Mouse (Mus musculus): ENCODE data around the gene Ntrk2. TPM values are rescaled to one million over a fixed set of nuclear protein-coding genes. Genes with fewer than 3 reads are reported as not detected.
"Not testable (repeated sequence)": the region's sequence is repeated elsewhere in the genome, so short reads cannot be mapped to it uniquely, and the experiment has no call there.

The Ntrk2 gene
- total and polyA plus RNA-seq, 3 experiments, result 0.11 TPM; not detected in 2

- no peaks in the 10 kb centered on the region for H3K36me3 ChIP-seq (replicated peaks)
- no peaks in the 10 kb centered on the region for H3K4me1 ChIP-seq (ENCODE audit: insufficient read depth, low read depth, low read length)
- peaks cover 87% of the 10 kb centered on the region for H3K9me3 ChIP-seq (replicated peaks)
- TF ChIP-seq TAL1 (conservative IDR thresholded peaks at IDR 0.05; ENCODE audit: low read depth, low read length), result no peak
- no peak overlapping the region for H3K4me3 ChIP-seq (ENCODE audit: low read depth, low read length)
- ATAC-seq (ENCODE audit: extremely low read depth, insufficient number of reproducible peaks, low FRiP score, poor library complexity, severe bottlenecking), result no peak
- no peak for DNase-seq (ENCODE audit: low spot score)
- no peaks in the 10 kb centered on the region for H3K27me3 ChIP-seq (ENCODE audit: insufficient read depth, low read length)
These were observed 289.5 kb downstream of the Ntrk2 start for GRCm38 (mm10) chr13:59095811-59096391.

GRCm38 (mm10) chr13:59100086-59100485, 293.7 kb downstream of the Ntrk2 start:
- no peak for TF ChIP-seq GATA1 (IDR thresholded peaks at IDR 0.05; ENCODE audit: borderline replicate concordance, low read length)
- no peak for TF ChIP-seq GATA2 (IDR thresholded peaks at IDR 0.05; ENCODE audit: borderline replicate concordance, low read depth, low read length)
- no peak for TF ChIP-seq CTCF (IDR thresholded peaks at IDR 0.05; ENCODE audit: low read depth, low read length)
- TF ChIP-seq POLR2AphosphoS5 (IDR thresholded peaks at IDR 0.05; ENCODE audit: insufficient replicate concordance, low read depth, low read length), result no peak
- TF ChIP-seq TAL1 (conservative IDR thresholded peaks at IDR 0.05; ENCODE audit: low read depth, low read length), result no peak
- DNase-seq (ENCODE audit: low spot score) (no peak), ATAC-seq (ENCODE audit: extremely low read depth, insufficient number of reproducible peaks, low FRiP score, poor library complexity, severe bottlenecking) (no peak)
- Histone ChIP-seq H3K9me3 (replicated peaks) (peaks cover 50% of the 10 kb centered on the region), H3K36me3 (replicated peaks) (no peaks in the 10 kb centered on the region), H3K27me3 (ENCODE audit: insufficient read depth, low read length) (no peaks in the 10 kb centered on the region), H3K4me3 (ENCODE audit: low read depth, low read length) (no peak overlapping the region; the same call in 1 of the 2 replicates), H3K4me1 (ENCODE audit: insufficient read depth, low read depth, low read length) (no peaks in the 10 kb centered on the region)

GRCm38 (mm10) chr13:59107791-59108190, 301.4 kb downstream of the Ntrk2 start:
- H3K4me1 ChIP-seq (ENCODE audit: insufficient read depth, low read depth, low read length); H3K27me3 ChIP-seq (ENCODE audit: insufficient read depth, low read length); DNase-seq (ENCODE audit: low spot score); H3K36me3 ChIP-seq (replicated peaks); H3K4me3 ChIP-seq (ENCODE audit: low read depth, low read length); ATAC-seq (ENCODE audit: extremely low read depth, insufficient number of reproducible peaks, low FRiP score, poor library complexity, severe bottlenecking): not testable (repeated sequence)
- peaks cover 44% of the 10 kb centered on the region for H3K9me3 ChIP-seq (replicated peaks)

- Histone ChIP-seq H3K36me3 (replicated peaks) (no peaks in the 10 kb centered on the region), H3K4me1 (ENCODE audit: insufficient read depth, low read depth, low read length) (no peaks in the 10 kb centered on the region), H3K9me3 (replicated peaks) (peaks cover 63% of the 10 kb centered on the region), H3K4me3 (ENCODE audit: low read depth, low read length) (no peak overlapping the region), H3K27me3 (ENCODE audit: insufficient read depth, low read length) (no peaks in the 10 kb centered on the region)
- no peak for ATAC-seq (ENCODE audit: extremely low read depth, insufficient number of reproducible peaks, low FRiP score, poor library complexity, severe bottlenecking)
- no peak for TF ChIP-seq TAL1 (conservative IDR thresholded peaks at IDR 0.05; ENCODE audit: low read depth, low read length)
- no peak for TF ChIP-seq GATA2 (IDR thresholded peaks at IDR 0.05; ENCODE audit: borderline replicate concordance, low read depth, low read length)
- TF ChIP-seq GATA1 (IDR thresholded peaks at IDR 0.05; ENCODE audit: borderline replicate concordance, low read length), result no peak
- TF ChIP-seq POLR2AphosphoS5 (IDR thresholded peaks at IDR 0.05; ENCODE audit: insufficient replicate concordance, low read depth, low read length), result no peak
- no peak for DNase-seq (ENCODE audit: low spot score)
These were observed 303.7 kb downstream of the Ntrk2 start for GRCm38 (mm10) chr13:59110107-59110506.

- peaks cover 77% of the 10 kb centered on the region for H3K9me3 ChIP-seq (replicated peaks)
- no peaks in the 10 kb centered on the region for H3K27me3 ChIP-seq (ENCODE audit: insufficient read depth, low read length)
- ATAC-seq (ENCODE audit: extremely low read depth, insufficient number of reproducible peaks, low FRiP score, poor library complexity, severe bottlenecking), result no peak
- no peak for DNase-seq (ENCODE audit: low spot score)
- H3K36me3 ChIP-seq (replicated peaks), result no peaks in the 10 kb centered on the region
- TF ChIP-seq GATA1 (IDR thresholded peaks at IDR 0.05; ENCODE audit: borderline replicate concordance, low read length) (no peak), CTCF (IDR thresholded peaks at IDR 0.05; ENCODE audit: low read depth, low read length) (no peak), TAL1 (conservative IDR thresholded peaks at IDR 0.05; ENCODE audit: low read depth, low read length) (no peak), POLR2AphosphoS5 (IDR thresholded peaks at IDR 0.05; ENCODE audit: insufficient replicate concordance, low read depth, low read length) (no peak), GATA2 (IDR thresholded peaks at IDR 0.05; ENCODE audit: borderline replicate concordance, low read depth, low read length) (no peak)
- H3K4me3 ChIP-seq (ENCODE audit: low read depth, low read length), result no peak overlapping the region
- no peaks in the 10 kb centered on the region for H3K4me1 ChIP-seq (ENCODE audit: insufficient read depth, low read depth, low read length)
These were observed 308.3 kb downstream of the Ntrk2 start for GRCm38 (mm10) chr13:59114684-59115083.

- H3K4me3 ChIP-seq (ENCODE audit: low read depth, low read length), result no peak overlapping the region
- no peak for TF ChIP-seq GATA2 (IDR thresholded peaks at IDR 0.05; ENCODE audit: borderline replicate concordance, low read depth, low read length)
- no peak for TF ChIP-seq POLR2AphosphoS5 (IDR thresholded peaks at IDR 0.05; ENCODE audit: insufficient replicate concordance, low read depth, low read length)
- no peak for TF ChIP-seq GATA1 (IDR thresholded peaks at IDR 0.05; ENCODE audit: borderline replicate concordance, low read length)
- TF ChIP-seq CTCF (IDR thresholded peaks at IDR 0.05; ENCODE audit: low read depth, low read length), result no peak
- TF ChIP-seq TAL1 (conservative IDR thresholded peaks at IDR 0.05; ENCODE audit: low read depth, low read length), result no peak
- H3K4me1 ChIP-seq (ENCODE audit: insufficient read depth, low read depth, low read length), result no peaks in the 10 kb centered on the region
- H3K36me3 ChIP-seq (replicated peaks), result no peaks in the 10 kb centered on the region
- DNase-seq (ENCODE audit: low spot score) (no peak), ATAC-seq (ENCODE audit: extremely low read depth, insufficient number of reproducible peaks, low FRiP score, poor library complexity, severe bottlenecking) (no peak)
- H3K27me3 ChIP-seq (ENCODE audit: insufficient read depth, low read length), result no peaks in the 10 kb centered on the region
- H3K9me3 ChIP-seq (replicated peaks), result peaks cover 79% of the 10 kb centered on the region
These were observed 309.2 kb downstream of the Ntrk2 start for GRCm38 (mm10) chr13:59115551-59115950.

GRCm38 (mm10) chr13:59117233-59117632, 310.9 kb downstream of the Ntrk2 start:
- TF ChIP-seq POLR2AphosphoS5 (IDR thresholded peaks at IDR 0.05; ENCODE audit: insufficient replicate concordance, low read depth, low read length), result no peak
- TF ChIP-seq GATA2 (IDR thresholded peaks at IDR 0.05; ENCODE audit: borderline replicate concordance, low read depth, low read length), result no peak
- no peak for TF ChIP-seq GATA1 (IDR thresholded peaks at IDR 0.05; ENCODE audit: borderline replicate concordance, low read length)
- no peak for TF ChIP-seq CTCF (IDR thresholded peaks at IDR 0.05; ENCODE audit: low read depth, low read length)
- TF ChIP-seq TAL1 (conservative IDR thresholded peaks at IDR 0.05; ENCODE audit: low read depth, low read length), result no peak
- Histone ChIP-seq H3K36me3 (replicated peaks) (no peaks in the 10 kb centered on the region), H3K9me3 (replicated peaks) (peaks cover 71% of the 10 kb centered on the region), H3K4me3 (ENCODE audit: low read depth, low read length) (no peak overlapping the region), H3K27me3 (ENCODE audit: insufficient read depth, low read length) (no peaks in the 10 kb centered on the region), H3K4me1 (ENCODE audit: insufficient read depth, low read depth, low read length) (no peaks in the 10 kb centered on the region)
- ATAC-seq (ENCODE audit: extremely low read depth, insufficient number of reproducible peaks, low FRiP score, poor library complexity, severe bottlenecking) (no peak), DNase-seq (ENCODE audit: low spot score) (no peak)
